Mouse (Mus musculus) 3134 (cell line): ENCODE results near the gene Abtb2.

ENCODE experiments used
- DNase-seq: peaks from one replicate; pipeline ENCODE4 v3.0.0-alpha.2; 2011; ENCODE audit warnings: low spot score; ENCODE audit not compliant: insufficient read length; ENCODE audit errors: extremely low read depth

Gene Abtb2

GRCm38 (mm10) chr2:103583316-103583715, 17.2 kb downstream of the Abtb2 start:
- no peak for DNase-seq

- DNase-seq: no peak
These were observed 18.0 kb downstream of the Abtb2 start for GRCm38 (mm10) chr2:103584093-103584492.

GRCm38 (mm10) chr2:103586423-103586822, 20.3 kb downstream of the Abtb2 start:
- no peak for DNase-seq

GRCm38 (mm10) chr2:103588776-103589175, 22.7 kb downstream of the Abtb2 start:
- DNase-seq: peak; percentile 19

GRCm38 (mm10) chr2:103589400-103589799, 23.3 kb downstream of the Abtb2 start:
- DNase-seq: no peak

- no peak for DNase-seq
These were observed 24.5 kb downstream of the Abtb2 start for GRCm38 (mm10) chr2:103590645-103591044.

- DNase-seq: no peak
These were observed 25.9 kb downstream of the Abtb2 start for GRCm38 (mm10) chr2:103591742-103592590.

- no peak for DNase-seq
These were observed 26.4 kb downstream of the Abtb2 start for GRCm38 (mm10) chr2:103592591-103592929.

GRCm38 (mm10) chr2:103594592-103595011, 28.5 kb downstream of the Abtb2 start:
- DNase-seq: no peak

GRCm38 (mm10) chr2:103595028-103595651, 29.0 kb downstream of the Abtb2 start:
- no peak for DNase-seq

- DNase-seq: no peak
These were observed 33.2 kb downstream of the Abtb2 start for GRCm38 (mm10) chr2:103599296-103599695.

- peak; percentile 25 for DNase-seq
These were observed 34.2 kb downstream of the Abtb2 start for GRCm38 (mm10) chr2:103600165-103600891.

GRCm38 (mm10) chr2:103601126-103601525, 35.0 kb downstream of the Abtb2 start:
- no peak for DNase-seq

- no peak for DNase-seq
These were observed 35.4 kb downstream of the Abtb2 start for GRCm38 (mm10) chr2:103601531-103601930.

GRCm38 (mm10) chr2:103603209-103603608, 37.1 kb downstream of the Abtb2 start:
- DNase-seq: no peak

- no peak for DNase-seq
These were observed 37.8 kb downstream of the Abtb2 start for GRCm38 (mm10) chr2:103603869-103604268.

GRCm38 (mm10) chr2:103605805-103606498, 39.8 kb downstream of the Abtb2 start:
- DNase-seq: no peak

- DNase-seq: no peak
These were observed 41.8 kb downstream of the Abtb2 start for GRCm38 (mm10) chr2:103607926-103608325.

GRCm38 (mm10) chr2:103608947-103609346, 42.8 kb downstream of the Abtb2 start:
- DNase-seq: no peak

GRCm38 (mm10) chr2:103609499-103609898, 43.4 kb downstream of the Abtb2 start:
- no peak for DNase-seq
